In the genomic region with DNA sequence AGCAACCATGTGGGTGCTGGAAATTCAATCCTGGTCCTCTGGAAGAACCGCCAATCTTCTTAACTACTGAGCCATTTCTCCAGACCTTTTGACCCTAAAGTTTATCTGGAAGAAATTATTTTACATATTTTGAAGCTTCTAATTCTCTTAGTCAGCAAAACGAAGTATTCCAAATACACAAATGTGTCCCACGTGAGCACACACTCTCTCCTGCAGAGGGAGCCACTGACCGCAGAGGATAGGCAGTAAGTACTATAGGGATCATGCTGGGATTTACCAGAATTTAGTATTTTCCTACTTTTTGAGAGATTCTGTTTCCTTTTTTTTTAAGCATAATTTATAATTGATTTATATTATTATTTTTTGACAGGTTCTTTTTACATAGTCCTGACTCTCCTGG, we compare ENCODE assay signal across 10 mouse cellular contexts. TPM values are rescaled to one million over a fixed set of nuclear protein-coding genes. Genes with fewer than 3 reads are reported as not detected.
DNase-seq lines count a peak whose midpoint lies in the region; ATAC-seq lines count a peak whose summit lies in the region.
"Had no signal": no experiment of that assay in that cellular context is flagged by ENCODE, and none has a peak within 500 bp of the region (broad histone marks: within the 10 kb centered on the region; RNA-seq: fewer than 3 reads in every experiment).

No protein-coding gene starts in this region.

- intact Hi-C loops in heart, postnatal 14 days (cut with DNase I), result loop anchor here (2.0 to 5.0 kb wide), 2 partner anchors 120 to 253 kb away; no protein-coding TSS in a partner anchor

- H3K4me2 ChIP-seq in heart, embryonic 12.5 days, result no peak overlapping the region
- no peak overlapping the region for H3K4me2 ChIP-seq in forebrain, embryonic 15.5 days (replicated peaks)
- H3K4me2 ChIP-seq: embryonic facial prominence, embryonic 13.5 days; limb, embryonic 15.5 days had no signal

- H3K4me3 ChIP-seq in heart, embryonic 12.5 days, result no peak overlapping the region
- H3K4me3 ChIP-seq in forebrain, embryonic 15.5 days, result no peak overlapping the region
- H3K4me3 ChIP-seq: embryonic facial prominence, embryonic 13.5 days; limb, embryonic 15.5 days had no signal

- DNase-seq in heart, postnatal 14 days, result peak; percentile 47 to 71
- DNase-seq in CD4-positive helper T cell, adult 2 months (ENCODE audit: low read depth, low spot score), result peak; percentile 37
- DNase-seq in adipocyte (ENCODE audit: low spot score), result peak; percentile 65
- peak; percentile 71 for DNase-seq in heart, postnatal 4 days
- peak; percentile 75 for DNase-seq in lung, postnatal 14 days
- no peak for DNase-seq in left cerebral cortex, adult 8-10 months (ENCODE audit: low spot score in 2 of 2)

- H3K9me3 ChIP-seq in heart, embryonic 12.5 days (replicated peaks), result no peaks in the 10 kb centered on the region
- no peaks in the 10 kb centered on the region for H3K9me3 ChIP-seq in forebrain, embryonic 15.5 days
- H3K9me3 ChIP-seq: embryonic facial prominence, embryonic 13.5 days; limb, embryonic 15.5 days had no signal

- H3K4me1 ChIP-seq in heart, embryonic 12.5 days (replicated peaks), result no peaks in the 10 kb centered on the region
- no peaks in the 10 kb centered on the region for H3K4me1 ChIP-seq in forebrain, embryonic 15.5 days
- H3K4me1 ChIP-seq: embryonic facial prominence, embryonic 13.5 days; limb, embryonic 15.5 days had no signal

- 37% methylated on average over 4 of the region's 4 CpGs for WGBS in heart, embryonic 12.5 days
- 50% methylated on average over 4 of the region's 4 CpGs for WGBS in forebrain, embryonic 15.5 days

- H3K27ac ChIP-seq in heart, embryonic 12.5 days (ENCODE audit: poor library complexity, severe bottlenecking), result no peak overlapping the region
- H3K27ac ChIP-seq in forebrain, embryonic 15.5 days (replicated peaks), result no peak overlapping the region
- H3K27ac ChIP-seq: embryonic facial prominence, embryonic 13.5 days; limb, embryonic 15.5 days had no signal

- no peak for ATAC-seq in heart, embryonic 12.5 days (ENCODE audit: insufficient number of reproducible peaks, low FRiP score)
- ATAC-seq in forebrain, embryonic 15.5 days (replicated peaks), result no peak

- H3K9ac ChIP-seq in heart, embryonic 12.5 days, result no peak overlapping the region
- no peak overlapping the region for H3K9ac ChIP-seq in forebrain, embryonic 15.5 days (replicated peaks)
- H3K9ac ChIP-seq: embryonic facial prominence, embryonic 13.5 days; limb, embryonic 15.5 days had no signal

- H3K27me3 ChIP-seq in heart, embryonic 12.5 days (replicated peaks), result no peaks in the 10 kb centered on the region
- H3K27me3 ChIP-seq in forebrain, embryonic 15.5 days, result no peaks in the 10 kb centered on the region
- H3K27me3 ChIP-seq: embryonic facial prominence, embryonic 13.5 days; limb, embryonic 15.5 days had no signal

- no peaks in the 10 kb centered on the region for H3K36me3 ChIP-seq in heart, embryonic 12.5 days
- no peaks in the 10 kb centered on the region for H3K36me3 ChIP-seq in forebrain, embryonic 15.5 days
- H3K36me3 ChIP-seq: embryonic facial prominence, embryonic 13.5 days; limb, embryonic 15.5 days had no signal

RNA-seq across cellular contexts. Expression of gene Lrrn4cl, which starts 7.1 kb away (rescaled TPM):
- total RNA-seq in heart, postnatal 14 days (2021), result 1 to 10 TPM; 3.4 to 5.4 TPM
- polyA plus RNA-seq in heart, embryonic 12.5 days (2016; fragmentation: Nextera tagmentation; extraction: Ambion mirVana), result 0.77 and 0.78 TPM in 2 replicates
- total RNA-seq in heart, postnatal 4 days (2021), result 1 to 10 TPM; 2.4 to 2.5 TPM
- 0.53 and 0.60 TPM in 2 replicates for polyA plus RNA-seq in forebrain, embryonic 15.5 days (2015; fragmentation: Nextera tagmentation; extraction: Ambion mirVana)
- total RNA-seq in left cerebral cortex, adult 8-10 months (2022), result 1 to 10 TPM in 2 of 4 experiments, under 1 TPM in 2; 0.68 to 1.5 (median 0.96) TPM

RNA-seq across cellular contexts. Expression of gene Ubxn1, which starts 13.6 kb away (rescaled TPM):
- 100 to 1,000 TPM; 109 to 116 TPM for total RNA-seq in heart, postnatal 14 days (2021)
- polyA plus RNA-seq in heart, embryonic 12.5 days (2016; fragmentation: Nextera tagmentation; extraction: Ambion mirVana), result 138 and 142 TPM in 2 replicates
- total RNA-seq in heart, postnatal 4 days (2021), result 100 to 1,000 TPM; 112 to 125 TPM
- 178 and 181 TPM in 2 replicates for polyA plus RNA-seq in forebrain, embryonic 15.5 days (2015; fragmentation: Nextera tagmentation; extraction: Ambion mirVana)
- total RNA-seq in left cerebral cortex, adult 8-10 months (2022), result 100 to 1,000 TPM; 110 to 127 (median 113) TPM

RNA-seq across cellular contexts. Expression of gene Gng3, which starts 18.7 kb away (rescaled TPM):
- total RNA-seq in heart, postnatal 14 days (2021), result not detected
- 2.5 and 2.9 TPM in 2 replicates for polyA plus RNA-seq in heart, embryonic 12.5 days (2016; fragmentation: Nextera tagmentation; extraction: Ambion mirVana)
- total RNA-seq in heart, postnatal 4 days (2021), result under 1 TPM in 1 of 2 experiments, not detected in 1; 0.16 TPM
- 272 and 281 TPM in 2 replicates for polyA plus RNA-seq in forebrain, embryonic 15.5 days (2015; fragmentation: Nextera tagmentation; extraction: Ambion mirVana)
- 100 to 1,000 TPM; 153 to 200 (median 171) TPM for total RNA-seq in left cerebral cortex, adult 8-10 months (2022)

RNA-seq across cellular contexts. Expression of gene Bscl2, which starts 20.4 kb away (rescaled TPM):
- 10 to 100 TPM; 21.3 to 28.0 TPM for total RNA-seq in heart, postnatal 14 days (2021)
- 41.0 and 41.1 TPM in 2 replicates for polyA plus RNA-seq in heart, embryonic 12.5 days (2016; fragmentation: Nextera tagmentation; extraction: Ambion mirVana)
- total RNA-seq in heart, postnatal 4 days (2021), result 10 to 100 TPM; 26.2 to 27.5 TPM
- 80.7 and 85.2 TPM in 2 replicates for polyA plus RNA-seq in forebrain, embryonic 15.5 days (2015; fragmentation: Nextera tagmentation; extraction: Ambion mirVana)
- 100 to 1,000 TPM; 100 to 111 (median 105) TPM for total RNA-seq in left cerebral cortex, adult 8-10 months (2022)

RNA-seq across cellular contexts. Expression of gene Uqcc3, which starts 23.0 kb away (rescaled TPM):
- total RNA-seq in heart, postnatal 14 days (2021), result 10 to 100 TPM; 53.3 to 53.8 TPM
- 52.7 and 60.6 TPM in 2 replicates for polyA plus RNA-seq in heart, embryonic 12.5 days (2016; fragmentation: Nextera tagmentation; extraction: Ambion mirVana)
- 10 to 100 TPM; 39.4 to 41.2 TPM for total RNA-seq in heart, postnatal 4 days (2021)
- polyA plus RNA-seq in forebrain, embryonic 15.5 days (2015; fragmentation: Nextera tagmentation; extraction: Ambion mirVana), result 55.4 and 61.8 TPM in 2 replicates
- total RNA-seq in left cerebral cortex, adult 8-10 months (2022), result 10 to 100 TPM; 30.4 to 37.2 (median 33.3) TPM

Comparison
In these comparisons a context has a peak if more than half of its experiments do, and no peak if none do; other contexts are left out.
1. DNase-seq: peak in heart, postnatal 14 days (2 of 2), CD4-positive helper T cell, adult 2 months (single experiment), adipocyte (single experiment), heart, postnatal 4 days (single experiment) and lung, postnatal 14 days (single experiment); none in left cerebral cortex, adult 8-10 months (0 of 2).
2. RNA of gene Gng3, which starts 18.7 kb away (total RNA-seq): 153 to 200 TPM in left cerebral cortex, adult 8-10 months; 0.16 TPM in heart, postnatal 4 days and not detected in heart, postnatal 14 days; every median in the first group is over 100 times any median in the second.